Mouse (Mus musculus) kidney, adult 18-20 months (tissue): ENCODE data around the gene Mgme1.

Experiments used
- DNase-seq: peaks from one replicate; pipeline ENCODE4 v3.0.0; 2021

Gene Mgme1

DNA sequence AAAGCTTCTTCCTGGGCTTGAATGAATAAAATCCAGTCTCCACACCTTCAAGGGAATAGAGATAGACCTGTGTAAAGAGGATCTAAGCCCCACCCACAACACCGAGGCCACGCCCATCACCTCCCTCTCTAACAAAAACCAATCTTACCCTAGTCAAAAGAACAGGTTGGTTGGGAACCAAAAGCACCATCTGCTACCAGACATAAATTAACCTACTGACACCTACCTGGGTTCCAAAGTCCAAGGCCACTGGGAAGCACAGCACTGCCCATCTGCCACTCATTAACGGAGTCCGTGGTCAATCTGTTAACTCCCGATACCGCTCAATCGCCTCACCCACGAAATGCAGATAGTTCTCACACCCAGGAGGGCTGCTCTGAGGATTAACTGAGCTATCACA, 38.1 kb downstream of the Mgme1 start:
- DNase-seq = peak; percentile 71

- DNase-seq = no peak
These were observed 39.8 kb downstream of the Mgme1 start for GRCm38 (mm10) chr2:144310273-144310672.

DNA sequence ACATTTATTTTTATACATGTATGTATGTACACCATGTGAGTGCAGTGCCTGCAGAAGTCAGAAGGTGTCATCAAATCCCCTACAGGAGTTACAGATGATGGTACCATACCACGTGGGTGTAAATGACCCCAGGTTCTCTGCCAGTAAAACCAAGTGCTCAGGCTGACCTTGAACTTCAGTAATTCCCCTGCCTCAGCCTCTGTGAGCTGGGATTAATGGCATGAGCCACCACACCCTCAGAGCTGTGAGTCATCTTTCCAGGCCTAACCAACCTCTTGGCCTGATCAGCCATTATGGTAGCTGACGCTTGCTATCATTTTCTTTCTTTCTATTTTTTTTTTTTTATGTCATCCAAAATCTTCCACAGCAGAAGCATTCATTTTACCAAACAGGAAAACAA, 40.9 kb downstream of the Mgme1 start:
- DNase-seq = no peak

- DNase-seq = no peak
These were observed 53.8 kb downstream of the Mgme1 start for GRCm38 (mm10) chr2:144324218-144324617.

- DNase-seq = no peak
These were observed 59.0 kb downstream of the Mgme1 start for GRCm38 (mm10) chr2:144329451-144329850.

DNA sequence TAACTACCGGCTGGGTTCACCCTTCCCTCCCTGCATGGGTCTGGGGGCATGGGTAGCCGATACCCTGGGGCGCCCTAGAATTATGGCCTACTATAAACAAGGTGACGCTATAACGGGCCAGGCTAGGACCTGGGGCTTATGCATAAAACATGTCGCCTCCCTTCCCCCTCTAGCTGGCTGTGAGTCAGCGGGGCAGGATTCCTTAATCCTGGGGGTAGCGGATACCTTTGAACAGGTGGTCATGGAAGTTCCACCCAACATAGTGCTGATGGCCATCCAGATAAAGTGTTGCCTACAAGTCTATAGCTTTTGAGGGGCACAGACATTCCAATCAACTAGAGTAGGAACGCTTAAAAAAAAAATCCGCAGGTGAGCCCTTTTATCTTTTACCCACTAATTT, 59.5 kb downstream of the Mgme1 start:
- DNase-seq = peak; percentile 27

GRCm38 (mm10) chr2:144330352-144330959, 60.0 kb downstream of the Mgme1 start:
- peak; percentile 62 for DNase-seq
